In the genomic region with DNA sequence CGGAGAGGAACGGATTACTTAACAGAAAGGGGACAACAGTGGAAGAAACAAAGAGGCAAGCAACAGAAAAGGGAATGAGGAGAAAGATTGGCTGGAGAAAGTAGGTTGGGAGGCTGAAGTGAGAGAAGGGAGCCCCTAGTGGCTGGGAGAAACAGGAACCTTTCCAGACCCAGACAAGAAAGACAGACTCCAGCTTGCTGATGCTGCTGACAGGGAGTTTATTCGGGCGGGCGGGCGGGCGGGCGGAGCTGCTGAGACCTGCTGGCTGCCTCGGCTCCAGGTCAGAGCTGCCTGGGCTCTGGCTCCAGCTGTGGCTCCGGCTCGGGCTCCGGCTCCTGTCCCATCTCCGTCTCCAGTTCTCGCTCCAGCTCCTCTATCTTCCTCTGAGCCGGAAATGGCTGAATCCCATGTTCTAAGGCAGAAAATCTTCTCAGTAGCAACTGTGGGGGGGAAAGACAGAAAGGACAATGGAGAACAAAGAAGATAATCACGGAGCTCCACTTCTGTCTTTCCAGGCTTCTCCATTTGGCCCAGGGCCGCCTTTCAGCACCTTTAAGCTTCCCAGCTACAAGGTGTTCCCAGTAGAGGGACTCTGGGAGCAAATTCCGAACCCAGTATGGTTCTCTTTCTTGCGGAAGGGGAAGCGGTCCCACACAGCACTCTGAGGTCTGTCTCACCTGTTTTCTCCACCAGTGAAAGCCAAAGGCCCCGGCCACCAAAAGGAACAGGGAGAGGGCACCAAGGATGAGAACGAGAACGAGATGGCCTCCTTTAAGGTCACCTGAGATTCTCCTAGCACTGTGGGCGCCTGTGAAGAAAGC, we compare ENCODE assay signal across 8 mouse cellular contexts. TPM values are rescaled to one million over a fixed set of nuclear protein-coding genes. Genes with fewer than 3 reads are reported as not detected.
A peak's percentile ranks its signal among the peaks of the same experiment; 100 is the strongest.
DNase-seq lines count a peak whose midpoint lies in the region; ATAC-seq and TF ChIP-seq lines count a peak whose summit lies in the region.

No protein-coding gene starts in this region.

- peak; percentile 76 for ATAC-seq in intestine, embryonic 14.5 days (replicated peaks; ENCODE audit: low FRiP score, low TSS enrichment, low read depth)
- peak; percentile 78 for ATAC-seq in megakaryocyte progenitor cell, adult 5-6 weeks (replicated peaks; ENCODE audit: poor library complexity)

- WGBS in intestine, embryonic 14.5 days: 5% methylated on average over 24 of the region's 24 CpGs
- WGBS in small intestine, adult 2 months: 10% methylated on average over 24 of the region's 24 CpGs

- peak; percentile 55 for DNase-seq in ovary, postnatal 36 days (ENCODE audit: low spot score)
- no peak for DNase-seq in ovary, postnatal 10 days (ENCODE audit: low spot score)
- DNase-seq in embryo, embryonic 10 days (ENCODE audit: low spot score): peak; percentile 84
- peak; percentile 59 to 64 for DNase-seq in gastrocnemius, adult 8-10 months (ENCODE audit: low spot score in 2 of 2)
- peak; percentile 85 for DNase-seq in intestine, embryonic 14.5 days (ENCODE audit: low spot score)
- DNase-seq in left cerebral cortex, postnatal 14 days (ENCODE audit: low spot score in 2 of 2): peak; percentile 79 to 95

- H3K27me3 ChIP-seq in intestine, embryonic 14.5 days (replicated peaks; ENCODE audit: control insufficient read depth, insufficient read depth, low read length): no peaks in the 10 kb centered on the region
- H3K27me3 ChIP-seq in small intestine, adult 2 months (ENCODE audit: control insufficient read depth, insufficient read depth, low read length): no peaks in the 10 kb centered on the region

- TF ChIP-seq CTCF in small intestine, adult 2 months (IDR thresholded peaks at IDR 0.05; ENCODE audit: extremely low read depth, insufficient read length, insufficient replicate concordance, low read depth, low read length): peak; percentile 39; the same call in 1 of the 2 replicates

- TF ChIP-seq POLR2A in small intestine, adult 2 months (IDR thresholded peaks at IDR 0.05; ENCODE audit: low read depth, low read length): no peak

- peak overlapping the region; percentile 98 for H3K27ac ChIP-seq in intestine, embryonic 14.5 days (ENCODE audit: low read depth)
- H3K27ac ChIP-seq in small intestine, adult 2 months (ENCODE audit: insufficient read depth, low read depth, low read length): peak overlapping the region; percentile 99

- H3K4me2 ChIP-seq in intestine, embryonic 14.5 days (ENCODE audit: low read length): peak overlapping the region; percentile 81

- peak overlapping the region; percentile 74 for H3K9ac ChIP-seq in intestine, embryonic 14.5 days (ENCODE audit: low read length)

- intact Hi-C loops in left cerebral cortex, postnatal 14 days (cut with DNase I): loop anchor here (1.0 to 2.0 kb wide), 2 partner anchors 12 to 42 kb away; a partner anchor contains a TSS

- H3K9me3 ChIP-seq in intestine, embryonic 14.5 days (ENCODE audit: control insufficient read depth, low read length): no peaks in the 10 kb centered on the region

- H3K36me3 ChIP-seq in intestine, embryonic 14.5 days (ENCODE audit: control insufficient read depth, insufficient read depth, low read length): no peaks in the 10 kb centered on the region
- no peaks in the 10 kb centered on the region for H3K36me3 ChIP-seq in small intestine, adult 2 months (ENCODE audit: control insufficient read depth, insufficient read depth, low read length)

- peak overlapping the region; percentile 47 for H3K4me3 ChIP-seq in intestine, embryonic 14.5 days (ENCODE audit: low read depth, low read length)
- H3K4me3 ChIP-seq in small intestine, adult 2 months (ENCODE audit: low read depth, low read length): peak overlapping the region; percentile 70

- peaks cover 10% of the 10 kb centered on the region for H3K4me1 ChIP-seq in intestine, embryonic 14.5 days (replicated peaks; ENCODE audit: control insufficient read depth, insufficient read depth, low read length)
- peaks cover 6% of the 10 kb centered on the region for H3K4me1 ChIP-seq in small intestine, adult 2 months (ENCODE audit: control insufficient read depth, insufficient read depth, insufficient read length, low read length)

RNA-seq across cellular contexts. Expression of a gene that starts 7.1 kb away (rescaled TPM):
- total RNA-seq in gastrocnemius, adult 8-10 months (2022): under 1 TPM in 1 of 4 experiments, not detected in 3; 0.31 TPM
- polyA plus RNA-seq in intestine, embryonic 14.5 days (2014; fragmentation: Nextera tagmentation; extraction: Ambion mirVana): 1.8 and 2.1 TPM in 2 replicates
- total RNA-seq in left cerebral cortex, postnatal 14 days (2021): 1 to 10 TPM; 2.1 to 3.0 TPM
- total RNA-seq in megakaryocyte progenitor cell, adult 5-6 weeks (2015): 0.81 and 1.3 TPM in 2 replicates
- total RNA-seq in megakaryocyte progenitor cell, adult 5-6 weeks (2017): 0.08 and 1.0 TPM in 2 replicates
- 4.5 and 7.0 TPM in 2 replicates for polyA plus RNA-seq in small intestine, adult 2 months (2012; rRNA removed)

RNA-seq across cellular contexts. Expression of a gene that starts 15.5 kb away (rescaled TPM):
- 10 to 100 TPM; 64.6 to 83.2 (median 76.8) TPM for total RNA-seq in gastrocnemius, adult 8-10 months (2022)
- polyA plus RNA-seq in intestine, embryonic 14.5 days (2014; fragmentation: Nextera tagmentation; extraction: Ambion mirVana): 232 and 257 TPM in 2 replicates
- total RNA-seq in left cerebral cortex, postnatal 14 days (2021): 1,000 to 10,000 TPM; 1,161 to 1,212 TPM
- total RNA-seq in megakaryocyte progenitor cell, adult 5-6 weeks (2015): 15.9 and 18.8 TPM in 2 replicates
- 14.0 and 26.1 TPM in 2 replicates for total RNA-seq in megakaryocyte progenitor cell, adult 5-6 weeks (2017)
- 683 and 1,784 TPM in 2 replicates for polyA plus RNA-seq in small intestine, adult 2 months (2012; rRNA removed)

RNA-seq across cellular contexts. Expression of a gene that starts 16.4 kb away (rescaled TPM):
- under 1 TPM in 1 of 4 experiments, not detected in 3; 0.11 TPM for total RNA-seq in gastrocnemius, adult 8-10 months (2022)
- polyA plus RNA-seq in intestine, embryonic 14.5 days (2014; fragmentation: Nextera tagmentation; extraction: Ambion mirVana): 0.28 and 0.37 TPM in 2 replicates
- 1 to 10 TPM; 1.1 to 1.5 TPM for total RNA-seq in left cerebral cortex, postnatal 14 days (2021)
- total RNA-seq in megakaryocyte progenitor cell, adult 5-6 weeks (2015): 0.42 and 1.0 TPM in 2 replicates
- total RNA-seq in megakaryocyte progenitor cell, adult 5-6 weeks (2017): 0.08 and 1.0 TPM in 2 replicates
- 3.7 and 5.8 TPM in 2 replicates for polyA plus RNA-seq in small intestine, adult 2 months (2012; rRNA removed)

RNA-seq across cellular contexts. Expression of a gene that starts 26.8 kb away (rescaled TPM):
- total RNA-seq in gastrocnemius, adult 8-10 months (2022): 100 to 1,000 TPM; 192 to 219 (median 202) TPM
- polyA plus RNA-seq in intestine, embryonic 14.5 days (2014; fragmentation: Nextera tagmentation; extraction: Ambion mirVana): 352 and 357 TPM in 2 replicates
- total RNA-seq in left cerebral cortex, postnatal 14 days (2021): 100 to 1,000 TPM; 670 to 685 TPM
- total RNA-seq in megakaryocyte progenitor cell, adult 5-6 weeks (2015): 71.3 and 82.7 TPM in 2 replicates
- total RNA-seq in megakaryocyte progenitor cell, adult 5-6 weeks (2017): 57.0 and 58.8 TPM in 2 replicates
- polyA plus RNA-seq in small intestine, adult 2 months (2012; rRNA removed): 212 and 412 TPM in 2 replicates

RNA-seq across cellular contexts. Expression of a gene that starts 40.6 kb away (rescaled TPM):
- total RNA-seq in gastrocnemius, adult 8-10 months (2022): not detected
- 0.65 and 1.2 TPM in 2 replicates for polyA plus RNA-seq in intestine, embryonic 14.5 days (2014; fragmentation: Nextera tagmentation; extraction: Ambion mirVana)
- total RNA-seq in left cerebral cortex, postnatal 14 days (2021): 100 to 1,000 TPM; 220 to 231 TPM
- not detected in 2 replicates for total RNA-seq in megakaryocyte progenitor cell, adult 5-6 weeks (2015)
- total RNA-seq in megakaryocyte progenitor cell, adult 5-6 weeks (2017): not detected in 2 replicates
- 1.2 and 1.7 TPM in 2 replicates for polyA plus RNA-seq in small intestine, adult 2 months (2012; rRNA removed)

Comparison
In these comparisons a context has a peak if more than half of its experiments do, and no peak if none do; other contexts are left out.
1. RNA of a gene that starts 15.5 kb away (total RNA-seq): 1,161 to 1,212 TPM in left cerebral cortex, postnatal 14 days; 64.6 to 83.2 TPM in gastrocnemius, adult 8-10 months and 14.0 to 26.1 TPM in megakaryocyte progenitor cell, adult 5-6 weeks; every median in the first group is over 10 times any median in the second.